Comparison of ENCODE assay signal across 16 mouse cellular contexts in the genomic region with DNA sequence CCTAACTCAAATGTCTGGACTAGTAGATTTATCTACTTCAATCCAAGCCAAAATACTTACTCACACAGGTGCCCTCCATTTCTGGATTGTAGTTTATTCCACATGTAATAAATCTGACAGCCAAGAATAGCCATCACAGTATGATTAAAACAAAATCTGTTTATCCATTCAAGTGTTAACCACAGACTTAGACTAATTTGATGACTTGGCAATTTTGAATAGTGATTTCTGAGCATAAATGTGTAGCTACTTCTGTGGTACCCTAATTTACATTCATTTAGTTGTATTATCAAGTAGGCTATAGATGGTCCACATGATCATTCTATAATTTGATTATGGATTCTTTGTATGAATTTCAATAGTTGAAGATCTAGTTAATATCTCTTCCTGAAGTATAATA.
"Had no signal": no experiment of that assay in that cellular context is flagged by ENCODE, and none has a peak within 500 bp of the region (broad histone marks: within the 10 kb centered on the region; RNA-seq: fewer than 3 reads in every experiment).

No protein-coding gene starts in this region.

- H3K36me3 ChIP-seq: neural tube, embryonic 12.5 days; neural tube, embryonic 13.5 days; neural tube, embryonic 15.5 days; stomach, embryonic 15.5 days had no signal

- H3K4me2 ChIP-seq: neural tube, embryonic 12.5 days; neural tube, embryonic 13.5 days; neural tube, embryonic 15.5 days; stomach, embryonic 15.5 days had no signal

- H3K27me3 ChIP-seq: neural tube, embryonic 12.5 days; neural tube, embryonic 13.5 days; neural tube, embryonic 15.5 days; stomach, embryonic 15.5 days had no signal

- H3K27ac ChIP-seq: neural tube, embryonic 12.5 days; neural tube, embryonic 13.5 days; neural tube, embryonic 15.5 days; stomach, embryonic 15.5 days; stomach, postnatal 0 days had no signal

- H3K9me3 ChIP-seq: neural tube, embryonic 12.5 days; neural tube, embryonic 13.5 days; neural tube, embryonic 15.5 days; stomach, embryonic 15.5 days had no signal

- H3K9ac ChIP-seq: neural tube, embryonic 12.5 days; neural tube, embryonic 13.5 days; neural tube, embryonic 15.5 days; stomach, embryonic 15.5 days had no signal

- H3K4me1 ChIP-seq: neural tube, embryonic 12.5 days; neural tube, embryonic 13.5 days; neural tube, embryonic 15.5 days; stomach, embryonic 15.5 days had no signal

- DNase-seq: retina, postnatal 1 day; right cerebral cortex, adult 18-20 months; right cerebral cortex, postnatal 14 days; right cerebral cortex, postnatal 25 days; right cerebral cortex, postnatal 4 days; spleen, adult 18-20 months; thymus, adult 18-20 months; thymus, adult 2 months; thymus, postnatal 14 days; thymus, postnatal 25 days; thymus, postnatal 36 days had no signal

- H3K4me3 ChIP-seq: neural tube, embryonic 12.5 days; neural tube, embryonic 13.5 days; neural tube, embryonic 15.5 days; stomach, embryonic 15.5 days had no signal
